Mouse (Mus musculus) heart, postnatal 0 days (tissue): ENCODE data around the gene Clp1.

Experiments
- CTCF ChIP-seq: IDR thresholded peaks from 2 replicates; pipeline ENCODE4 v1.5.1; 2016; ENCODE audit warnings: antibody characterized with exemption, control low read depth, low read depth
- EP300 ChIP-seq: IDR thresholded peaks from 2 replicates; pipeline ENCODE4 v1.6.1; 2016; ENCODE audit warnings: antibody characterized with exemption, low read depth

GRCm38 (mm10) chr2:84741841-84742450 is 14.8 kb upstream of the Clp1 start:
- no peak for TF ChIP-seq CTCF
- no peak for TF ChIP-seq EP300
